Mouse (Mus musculus): ENCODE data around the gene Pdzrn4. TPM values are rescaled to one million over a fixed set of nuclear protein-coding genes. Genes with fewer than 3 reads are reported as not detected.

Gene Pdzrn4
- total and polyA plus RNA-seq, 3 experiments: not detected

GRCm38 (mm10) chr15:92629172-92629571, 232.5 kb downstream of the Pdzrn4 start:
- no peak overlapping the region for H3K4me3 ChIP-seq (ENCODE audit: control insufficient read depth in 1 of 2, insufficient read depth in 1 of 2, low read depth in 2 of 2, low read length in 2 of 2)
- DNase-seq (ENCODE audit: low read depth, low spot score): no peak
- H3K27me3 ChIP-seq (ENCODE audit: control insufficient read depth in 1 of 2, insufficient read depth in 2 of 2, low read length in 2 of 2): no peaks in the 10 kb centered on the region
- no peaks in the 10 kb centered on the region for H3K4me1 ChIP-seq (ENCODE audit: control insufficient read depth in 1 of 2, insufficient read depth in 2 of 2, low read length in 2 of 2)
- H3K27ac ChIP-seq (ENCODE audit: control insufficient read depth, low read depth, low read length): no peak overlapping the region
- no peak overlapping the region for H3K9ac ChIP-seq (ENCODE audit: control insufficient read depth, low read depth, low read length, poor library complexity, severe bottlenecking)
- TF ChIP-seq CTCF (IDR thresholded peaks at IDR 0.05 in 2 of 3, conservative IDR thresholded peaks at IDR 0.05 in 1 of 3; ENCODE audit: control insufficient read depth in 1 of 3, insufficient read depth in 1 of 3, low read depth in 2 of 3, low read length in 3 of 3, poor library complexity in 1 of 3, severe bottlenecking in 1 of 3): no peak
- no peak for TF ChIP-seq NELFE (IDR thresholded peaks at IDR 0.05; ENCODE audit: low read depth, low read length)
- TF ChIP-seq KAT2A (conservative IDR thresholded peaks at IDR 0.05; ENCODE audit: low read depth, low read length): no peak
- TF ChIP-seq ZMIZ1 (IDR thresholded peaks at IDR 0.05; ENCODE audit: low read depth, low read length): no peak
- no peak for TF ChIP-seq TBP (IDR thresholded peaks at IDR 0.05; ENCODE audit: low read depth, low read length)
- TF ChIP-seq POLR2AphosphoS5 (IDR thresholded peaks at IDR 0.05; ENCODE audit: borderline replicate concordance, low read depth, low read length): no peak
- no peak for TF ChIP-seq HCFC1 (IDR thresholded peaks at IDR 0.05; ENCODE audit: low read depth, low read length)
- TF ChIP-seq CHD1 (IDR thresholded peaks at IDR 0.05; ENCODE audit: low read depth, low read length): no peak
- no peak for TF ChIP-seq EP300 (IDR thresholded peaks at IDR 0.05; ENCODE audit: low read depth in 1 of 2, low read length in 2 of 2)
- TF ChIP-seq E2F4 (IDR thresholded peaks at IDR 0.05; ENCODE audit: borderline replicate concordance, low read depth, low read length): no peak
- TF ChIP-seq MAZ (IDR thresholded peaks at IDR 0.05; ENCODE audit: low read depth, low read length): no peak
- no peak for TF ChIP-seq MYC (IDR thresholded peaks at IDR 0.05; ENCODE audit: low read depth, low read length)
- no peak for TF ChIP-seq SMC3 (IDR thresholded peaks at IDR 0.05; ENCODE audit: low read depth, low read length)
- TF ChIP-seq ELF1 (IDR thresholded peaks at IDR 0.05; ENCODE audit: low read depth, low read length): no peak
- no peak for TF ChIP-seq ETS1 (IDR thresholded peaks at IDR 0.05; ENCODE audit: low read depth, low read length)
- H3K9me3 ChIP-seq (replicated peaks; ENCODE audit: insufficient read depth, low read length): no peaks in the 10 kb centered on the region
- no peaks in the 10 kb centered on the region for H3K36me3 ChIP-seq (ENCODE audit: control insufficient read depth in 1 of 2, insufficient read depth in 2 of 2, low read length in 2 of 2)
- no peaks in the 10 kb centered on the region for H3K79me2 ChIP-seq (ENCODE audit: control insufficient read depth, insufficient read depth, low read length, poor library complexity)

- no peaks in the 10 kb centered on the region for H3K36me3 ChIP-seq (ENCODE audit: control insufficient read depth in 1 of 2, insufficient read depth in 2 of 2, low read length in 2 of 2)
- H3K9me3 ChIP-seq (replicated peaks; ENCODE audit: insufficient read depth, low read length): no peaks in the 10 kb centered on the region
- no peak overlapping the region for H3K27ac ChIP-seq (ENCODE audit: control insufficient read depth, low read depth, low read length)
These were observed 237.4 kb downstream of the Pdzrn4 start for GRCm38 (mm10) chr15:92634044-92634610.

More at GRCm38 (mm10) chr15:92634044-92634610, 237.4 kb downstream of the Pdzrn4 start:
- TF ChIP-seq USF2 (IDR thresholded peaks at IDR 0.05; ENCODE audit: borderline replicate concordance in 1 of 2, insufficient read depth in 1 of 2, low read depth in 1 of 2, low read length in 2 of 2) (no peak), TCF12 (IDR thresholded peaks at IDR 0.05; ENCODE audit: low read depth, low read length) (no peak), MAZ (IDR thresholded peaks at IDR 0.05; ENCODE audit: low read depth, low read length) (no peak), CHD2 (IDR thresholded peaks at IDR 0.05; ENCODE audit: low read length) (no peak), ZKSCAN1 (IDR thresholded peaks at IDR 0.05; ENCODE audit: low read depth, low read length) (no peak), MAFK (IDR thresholded peaks at IDR 0.05; ENCODE audit: borderline replicate concordance, low read depth, low read length) (no peak), KAT2A (conservative IDR thresholded peaks at IDR 0.05; ENCODE audit: low read depth, low read length) (no peak), E2F4 (IDR thresholded peaks at IDR 0.05; ENCODE audit: borderline replicate concordance, low read depth, low read length) (no peak), TBP (IDR thresholded peaks at IDR 0.05; ENCODE audit: low read depth, low read length) (no peak)
- Histone ChIP-seq H3K79me2 (ENCODE audit: control insufficient read depth, insufficient read depth, low read length, poor library complexity) (no peaks in the 10 kb centered on the region), H3K4me3 (ENCODE audit: control insufficient read depth in 1 of 2, insufficient read depth in 1 of 2, low read depth in 2 of 2, low read length in 2 of 2) (no peak overlapping the region), H3K27me3 (ENCODE audit: control insufficient read depth in 1 of 2, insufficient read depth in 2 of 2, low read length in 2 of 2) (no peaks in the 10 kb centered on the region), H3K4me1 (ENCODE audit: control insufficient read depth in 1 of 2, insufficient read depth in 2 of 2, low read length in 2 of 2) (no peaks in the 10 kb centered on the region), H3K9ac (ENCODE audit: control insufficient read depth, low read depth, low read length, poor library complexity, severe bottlenecking) (no peak overlapping the region)
- DNase-seq (ENCODE audit: low read depth, low spot score): no peak

Measured in MEL (cell line).